Mouse (Mus musculus): ENCODE data around the gene Serpinb6b. TPM values are rescaled to one million over a fixed set of nuclear protein-coding genes. Genes with fewer than 3 reads are reported as not detected.
"Not testable (repeated sequence)": the region's sequence is repeated elsewhere in the genome, so short reads cannot be mapped to it uniquely, and the experiment has no call there.

The Serpinb6b gene
- polyA plus RNA-seq (2015; fragmentation: Nextera tagmentation; extraction: Ambion mirVana) = 4.7 and 5.7 TPM in 2 replicates

DNA sequence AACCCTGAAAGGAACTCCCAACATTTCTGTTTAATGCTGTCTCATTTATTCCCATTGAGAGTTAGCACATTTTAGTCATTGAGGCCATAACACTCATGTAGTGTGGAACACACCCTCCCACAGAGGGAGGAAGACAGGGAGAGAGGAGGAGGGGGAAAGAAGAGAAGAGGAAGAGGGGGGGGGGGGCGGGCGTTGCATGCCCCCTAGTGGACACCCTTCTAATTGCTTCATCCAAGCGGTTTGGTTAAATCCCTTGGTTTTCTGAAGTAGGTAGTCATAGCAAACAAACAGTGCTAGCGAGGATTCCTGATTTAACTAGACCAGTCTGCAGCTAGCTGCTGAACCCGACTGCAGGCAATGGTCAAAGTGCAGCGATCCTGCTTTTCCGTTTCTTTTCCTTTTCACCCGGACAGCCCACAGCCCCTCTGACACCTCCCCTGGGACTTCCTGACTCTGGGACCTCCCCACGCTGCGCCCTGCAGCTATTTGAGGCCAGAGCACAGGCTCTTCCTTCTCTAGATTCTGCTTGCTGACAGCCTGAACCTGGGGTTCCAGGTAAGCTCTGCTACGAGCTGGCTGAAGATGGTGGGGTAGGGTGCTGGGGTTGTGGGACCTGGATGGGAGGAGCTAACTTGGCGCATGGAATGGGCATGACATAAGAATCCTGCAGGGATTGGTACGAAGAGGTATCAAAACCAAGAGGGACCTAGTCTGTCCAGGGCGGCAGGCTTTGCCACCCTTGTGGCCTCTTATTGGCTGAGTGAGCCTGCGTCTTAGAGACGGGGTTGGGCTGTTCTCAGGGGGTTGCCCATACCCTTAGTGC, at the start of gene Serpinb6b:
Serpinb6b (plus strand) TSS at position 221 of the 823 bp plus-strand sequence.
- ATAC-seq = peak; percentile 54
- Histone ChIP-seq H3K4me2 (replicated peaks) (peak within 1 kb of the TSS; percentile 52), H3K4me3 (replicated peaks) (peak within 1 kb of the TSS; percentile 20), H3K9me3 (no peaks in the 10 kb centered on the region), H3K36me3 (no peaks in the 10 kb centered on the region), H3K9ac (no peak within 1 kb of the TSS), H3K27ac (no peak within 1 kb of the TSS), H3K27me3 (replicated peaks) (no peaks in the 10 kb centered on the region), H3K4me1 (replicated peaks) (0 out of 2 replicates have a peak, but pooled peaks cover 4% of the 10 kb centered on the region)
- WGBS = 44% methylated on average over 14 of the region's 16 CpGs

DNA sequence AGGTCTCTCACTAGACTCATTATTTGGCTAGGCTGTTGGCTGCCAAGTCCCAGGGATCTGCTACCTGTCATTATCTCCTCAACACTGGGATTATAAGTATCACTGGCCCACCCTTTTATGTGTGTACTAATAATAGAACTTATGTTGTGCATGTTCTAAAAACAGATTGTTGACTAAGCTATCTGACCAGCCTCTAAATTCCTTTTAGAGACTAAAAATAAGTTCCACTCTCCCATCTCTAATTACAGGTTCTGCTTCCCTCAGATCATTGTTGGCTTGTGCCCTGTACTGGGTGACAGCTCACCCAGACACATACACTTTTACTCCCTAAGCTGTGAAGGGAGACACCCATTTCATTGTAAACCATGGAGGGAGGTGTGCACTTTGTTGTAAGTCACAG, 42.4 kb upstream of the Serpinb6b start:
- no peak overlapping the region for H3K27ac ChIP-seq
- H3K4me2 ChIP-seq (replicated peaks) = no peak overlapping the region
- H3K27me3 ChIP-seq (replicated peaks) = no peaks in the 10 kb centered on the region
- no peak overlapping the region for H3K4me3 ChIP-seq (replicated peaks)
- no peak overlapping the region for H3K9ac ChIP-seq
- no peaks in the 10 kb centered on the region for H3K36me3 ChIP-seq
- no peaks in the 10 kb centered on the region for H3K9me3 ChIP-seq
- H3K4me1 ChIP-seq (replicated peaks) = no peaks in the 10 kb centered on the region
- no peak for ATAC-seq

DNA sequence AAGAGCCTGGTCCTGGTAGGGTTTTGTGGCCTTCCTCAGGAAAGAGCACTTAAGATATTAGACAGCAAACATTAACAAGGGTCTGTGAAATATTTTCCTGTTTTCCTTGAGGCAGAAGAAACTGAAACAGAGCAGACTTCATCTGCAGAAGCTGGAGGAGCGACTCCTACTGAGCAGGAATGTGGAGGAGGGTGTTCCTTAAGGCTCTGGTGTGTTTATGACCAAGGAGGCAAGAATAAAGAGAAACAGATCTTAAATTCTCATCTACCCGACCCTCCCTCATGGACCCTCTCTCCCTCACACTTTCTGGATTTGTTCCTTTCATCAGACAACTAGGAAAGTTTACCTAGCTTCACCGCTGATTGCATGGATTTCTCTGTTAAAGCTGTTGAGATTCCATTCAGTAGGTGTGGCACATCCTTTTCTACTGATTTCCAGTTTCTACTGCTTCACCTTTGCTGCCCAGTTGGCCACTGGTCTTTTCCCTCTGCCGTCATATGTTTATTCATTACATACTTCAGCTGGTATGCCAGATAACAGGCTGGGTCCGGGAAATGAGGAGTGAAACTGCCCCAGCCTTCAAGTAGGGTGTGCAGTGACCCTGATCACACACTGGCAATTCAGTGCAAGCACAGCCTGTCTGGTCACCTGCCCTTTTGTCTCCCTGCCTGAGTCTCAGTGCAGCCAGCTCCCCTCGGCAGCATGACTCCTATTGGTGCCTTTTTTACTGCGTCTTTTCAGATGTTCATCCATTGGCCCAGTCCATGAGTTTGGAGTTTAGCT, 40.2 kb upstream of the Serpinb6b start:
- no peak overlapping the region for H3K9ac ChIP-seq
- 28% methylated on average over 7 of the region's 7 CpGs for WGBS
- H3K27me3 ChIP-seq (replicated peaks) = no peaks in the 10 kb centered on the region
- H3K27ac ChIP-seq = 0 out of 2 replicates have a peak overlapping the region, but pooled peaks have one; percentile 22
- H3K36me3 ChIP-seq = no peaks in the 10 kb centered on the region
- H3K4me3 ChIP-seq (replicated peaks) = no peak overlapping the region
- H3K4me2 ChIP-seq (replicated peaks) = no peak overlapping the region
- no peaks in the 10 kb centered on the region for H3K9me3 ChIP-seq
- no peaks in the 10 kb centered on the region for H3K4me1 ChIP-seq (replicated peaks)
- peak; percentile 90 for ATAC-seq

DNA sequence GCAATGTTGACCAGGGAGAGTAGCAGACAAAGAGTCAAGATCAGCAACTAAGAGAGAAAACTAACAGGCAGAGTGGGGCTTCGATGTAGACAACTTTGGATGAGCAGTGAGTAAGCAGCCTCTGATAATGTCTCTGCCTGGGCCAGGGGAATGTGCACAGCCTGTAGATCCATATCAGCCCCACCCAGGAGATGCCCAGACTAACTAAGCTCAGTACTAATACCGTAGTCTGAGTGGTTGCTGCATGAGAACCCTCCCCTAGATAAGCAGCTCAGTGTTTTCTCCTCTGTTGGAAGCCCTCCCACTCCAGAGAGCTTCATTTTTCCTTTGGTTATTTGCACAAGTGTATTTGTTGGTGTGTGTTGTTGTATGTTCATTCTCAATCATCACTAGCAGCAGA, 38.3 kb upstream of the Serpinb6b start:
- no peak overlapping the region for H3K27ac ChIP-seq
- H3K4me3 ChIP-seq (replicated peaks) = no peak overlapping the region
- no peaks in the 10 kb centered on the region for H3K27me3 ChIP-seq (replicated peaks)
- WGBS = 59% methylated on average over 2 of the region's 2 CpGs
- no peaks in the 10 kb centered on the region for H3K36me3 ChIP-seq
- no peaks in the 10 kb centered on the region for H3K9me3 ChIP-seq
- H3K4me1 ChIP-seq (replicated peaks) = no peaks in the 10 kb centered on the region
- H3K9ac ChIP-seq = no peak overlapping the region
- no peak overlapping the region for H3K4me2 ChIP-seq (replicated peaks)
- ATAC-seq = no peak

DNA sequence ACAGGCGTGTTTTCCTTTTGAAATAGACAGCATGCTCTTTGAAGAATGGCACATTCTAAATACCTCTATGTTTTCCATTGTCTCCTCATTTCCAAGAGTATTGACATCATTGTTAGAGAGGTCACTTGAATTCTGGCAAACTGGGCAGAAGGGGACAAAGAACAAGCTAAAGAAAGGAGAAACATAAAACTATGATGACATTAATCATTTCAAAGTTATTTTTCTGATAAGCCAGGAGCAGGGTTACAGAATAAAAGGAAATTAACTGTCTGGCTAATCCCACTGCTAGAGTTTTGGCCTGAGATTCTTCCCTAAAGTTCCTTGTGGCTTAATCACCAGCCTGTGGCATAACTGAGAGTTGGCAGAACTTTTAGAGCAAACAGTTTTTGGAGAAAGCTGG, 37.8 kb upstream of the Serpinb6b start:
- no peak for ATAC-seq
- no peak overlapping the region for H3K4me2 ChIP-seq (replicated peaks)
- H3K27me3 ChIP-seq (replicated peaks) = no peaks in the 10 kb centered on the region
- H3K9ac ChIP-seq = no peak overlapping the region
- no peaks in the 10 kb centered on the region for H3K36me3 ChIP-seq
- no peaks in the 10 kb centered on the region for H3K4me1 ChIP-seq (replicated peaks)
- no peaks in the 10 kb centered on the region for H3K9me3 ChIP-seq
- H3K4me3 ChIP-seq (replicated peaks) = no peak overlapping the region
- H3K27ac ChIP-seq = no peak overlapping the region
- WGBS = 83% methylated on average over 1 of the region's 1 CpGs

DNA sequence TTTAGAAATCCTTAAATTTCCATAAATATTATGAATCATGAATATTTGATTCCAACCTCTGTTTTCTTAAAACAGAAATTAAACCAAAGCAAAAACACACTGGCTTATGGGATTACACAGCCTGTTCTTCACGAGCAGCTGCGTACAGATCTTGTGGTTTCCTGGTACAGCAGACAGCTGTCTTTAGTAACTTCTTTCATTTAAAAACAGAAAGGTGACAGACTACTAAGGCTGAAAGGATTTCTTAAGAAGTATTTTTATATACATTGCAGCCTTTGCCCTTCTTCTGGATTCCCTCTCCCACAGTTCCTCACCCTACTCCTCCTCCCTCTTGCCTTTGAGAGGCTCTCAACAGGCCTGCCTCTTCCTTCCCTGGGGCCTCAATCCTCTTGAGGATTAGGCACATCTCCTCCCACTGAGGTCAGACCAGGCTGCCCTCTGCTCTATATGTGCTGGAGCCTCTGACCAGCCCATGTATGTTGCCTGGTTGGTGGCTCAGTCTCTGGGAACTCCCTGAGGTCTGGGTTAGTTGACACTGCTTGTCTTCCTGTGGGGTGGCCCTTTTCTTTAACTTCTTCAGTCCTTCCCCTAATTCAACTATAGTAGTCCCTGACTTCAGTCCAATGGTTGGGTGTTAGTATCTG, 35.8 kb upstream of the Serpinb6b start:
- Histone ChIP-seq H3K4me3 (replicated peaks) (no peak overlapping the region), H3K4me1 (replicated peaks) (no peaks in the 10 kb centered on the region), H3K36me3 (no peaks in the 10 kb centered on the region), H3K27ac (no peak overlapping the region), H3K9me3 (no peaks in the 10 kb centered on the region), H3K9ac (no peak overlapping the region), H3K27me3 (replicated peaks) (no peaks in the 10 kb centered on the region), H3K4me2 (replicated peaks) (no peak overlapping the region)
- no peak for ATAC-seq
- 62% methylated on average over 2 of the region's 2 CpGs for WGBS

DNA sequence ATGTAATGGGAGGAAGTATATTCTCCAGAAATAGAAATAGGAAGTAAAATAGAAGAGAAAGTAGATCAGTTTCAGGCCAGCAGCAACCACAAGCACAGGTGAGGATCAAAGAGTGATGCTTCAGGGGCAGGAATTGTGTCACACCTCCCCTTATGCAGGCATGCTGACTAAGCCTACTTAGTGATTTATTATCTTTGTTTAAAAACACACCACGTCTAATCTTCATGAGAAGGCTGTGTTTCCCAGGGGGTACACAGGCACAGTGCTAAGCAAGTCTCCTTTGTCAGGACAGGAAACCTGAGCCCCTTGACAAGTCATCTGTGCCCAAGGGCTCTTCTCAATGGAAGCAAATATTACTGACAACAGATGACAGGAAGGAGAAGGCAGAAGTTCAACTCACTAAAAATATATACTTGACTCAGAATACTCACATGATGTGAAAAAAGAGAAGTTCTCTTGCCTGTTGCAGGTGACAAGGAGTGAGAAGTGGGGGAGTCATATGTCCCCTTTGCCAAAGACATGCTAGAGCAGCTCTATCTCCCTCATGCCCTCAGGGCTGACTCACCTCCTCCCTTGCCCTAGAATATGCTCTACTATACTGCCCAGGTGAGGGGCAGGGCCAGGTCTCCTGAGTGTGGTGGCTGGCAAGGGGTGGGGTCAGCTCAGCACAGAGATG, 30.2 kb upstream of the Serpinb6b start:
- WGBS = 10% methylated on average over 1 of the region's 1 CpGs
- no peak for ATAC-seq
- no peaks in the 10 kb centered on the region for H3K4me1 ChIP-seq (replicated peaks)
- H3K27ac ChIP-seq = no peak overlapping the region
- H3K9ac ChIP-seq = no peak overlapping the region
- H3K36me3 ChIP-seq = no peaks in the 10 kb centered on the region
- H3K4me3 ChIP-seq (replicated peaks) = no peak overlapping the region
- no peaks in the 10 kb centered on the region for H3K27me3 ChIP-seq (replicated peaks)
- H3K4me2 ChIP-seq (replicated peaks) = no peak overlapping the region
- H3K9me3 ChIP-seq = no peaks in the 10 kb centered on the region

DNA sequence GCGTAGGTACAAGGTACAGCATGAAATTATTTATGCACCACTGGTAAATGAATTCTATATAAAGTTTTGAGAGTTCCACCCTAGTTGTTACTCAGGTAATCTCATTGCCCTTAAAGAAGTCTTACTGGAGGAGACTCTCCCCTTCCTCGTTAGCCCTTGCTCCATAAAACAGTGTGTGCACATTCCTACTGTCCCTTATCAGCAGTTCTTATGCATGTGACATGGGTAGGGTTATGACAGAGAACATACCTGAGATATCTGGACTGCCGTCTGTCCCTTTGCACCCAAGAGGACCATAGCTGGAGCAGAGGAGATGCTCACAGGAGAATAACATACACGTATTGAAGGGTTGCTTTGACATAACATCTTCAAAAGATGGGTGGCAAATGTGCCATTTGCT, 26.7 kb upstream of the Serpinb6b start:
- peak; percentile 90 for ATAC-seq
- not testable (repeated sequence) for H3K9ac ChIP-seq; H3K9me3 ChIP-seq; H3K27me3 ChIP-seq (replicated peaks); H3K27ac ChIP-seq; H3K4me2 ChIP-seq (replicated peaks); H3K36me3 ChIP-seq; H3K4me3 ChIP-seq (replicated peaks); H3K4me1 ChIP-seq (replicated peaks)
- WGBS = 64% methylated on average over 4 of the region's 4 CpGs

DNA sequence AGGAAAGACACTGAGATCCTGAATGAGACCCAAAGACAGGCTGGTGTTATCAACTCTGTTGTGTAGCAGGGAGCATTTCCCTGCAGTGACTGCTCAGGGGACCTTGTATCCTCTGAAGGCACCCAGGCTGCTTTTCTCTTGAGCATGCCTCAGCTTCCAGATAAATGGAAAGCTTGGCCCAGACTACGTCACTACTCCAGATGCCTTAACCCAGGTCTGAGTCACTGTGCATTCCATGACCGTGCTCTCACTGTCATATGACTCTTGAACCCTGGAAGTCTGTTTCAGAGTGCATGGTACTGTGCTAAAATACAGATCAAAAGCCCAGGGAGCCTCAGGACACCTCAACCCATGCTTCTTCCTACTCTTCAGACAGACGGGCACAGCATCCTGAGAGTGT, 25.8 kb upstream of the Serpinb6b start:
- H3K36me3 ChIP-seq; H3K4me1 ChIP-seq (replicated peaks); H3K9ac ChIP-seq; H3K27ac ChIP-seq; H3K27me3 ChIP-seq (replicated peaks); H3K4me3 ChIP-seq (replicated peaks); H3K4me2 ChIP-seq (replicated peaks); H3K9me3 ChIP-seq: not testable (repeated sequence)
- ATAC-seq = peak; percentile 28; the same call in 1 of the 2 replicates
- WGBS = 68% methylated on average over 3 of the region's 3 CpGs

DNA sequence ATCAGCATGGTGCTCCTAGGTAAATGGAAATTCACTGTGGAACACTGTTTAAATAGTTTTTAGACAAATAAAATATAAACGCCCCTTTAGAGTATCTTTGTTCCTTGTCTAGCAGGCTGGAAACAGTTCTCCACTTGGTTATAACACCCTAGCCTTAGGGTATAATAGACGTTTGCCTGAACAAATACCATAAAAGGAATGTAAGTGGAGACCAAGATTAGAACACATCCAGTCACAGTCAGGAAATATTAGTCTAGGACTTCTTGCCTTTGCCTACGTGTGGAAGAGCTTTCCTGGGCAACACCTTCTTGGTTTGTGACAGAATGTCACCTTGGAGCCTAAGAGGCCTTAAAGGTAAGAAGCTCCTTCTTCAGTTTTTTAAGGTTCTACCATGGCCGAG, 8.5 kb upstream of the Serpinb6b start:
- Histone ChIP-seq H3K4me2 (replicated peaks) (no peak overlapping the region), H3K4me1 (replicated peaks) (no peaks in the 10 kb centered on the region), H3K27me3 (replicated peaks) (no peaks in the 10 kb centered on the region), H3K9ac (no peak overlapping the region), H3K9me3 (no peaks in the 10 kb centered on the region), H3K36me3 (no peaks in the 10 kb centered on the region), H3K27ac (no peak overlapping the region), H3K4me3 (replicated peaks) (no peak overlapping the region)
- 50% methylated on average over 4 of the region's 4 CpGs for WGBS
- ATAC-seq = no peak

DNA sequence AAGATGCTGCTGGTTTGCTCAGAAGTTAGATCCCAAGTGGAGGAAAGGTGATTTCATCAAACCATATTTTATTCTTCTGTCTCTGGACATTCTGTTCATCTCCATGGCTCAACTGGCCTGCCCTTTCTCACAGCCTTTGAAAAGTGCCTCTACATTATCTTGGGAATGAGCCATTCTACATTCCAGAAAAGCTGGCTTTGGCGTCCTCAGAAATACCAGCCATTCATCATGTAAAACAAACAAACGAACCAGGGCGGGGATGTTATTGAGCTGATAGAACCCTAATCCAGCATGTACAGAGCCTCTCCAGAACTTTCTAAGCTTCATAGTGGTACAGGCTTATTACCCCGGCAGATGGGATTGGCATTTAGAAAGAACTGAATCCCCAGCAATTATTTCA, 7.1 kb upstream of the Serpinb6b start:
- H3K4me3 ChIP-seq (replicated peaks) = no peak overlapping the region
- H3K4me1 ChIP-seq (replicated peaks) = no peaks in the 10 kb centered on the region
- H3K36me3 ChIP-seq = no peaks in the 10 kb centered on the region
- no peak overlapping the region for H3K27ac ChIP-seq
- WGBS = 52% methylated on average over 4 of the region's 4 CpGs
- H3K9me3 ChIP-seq = no peaks in the 10 kb centered on the region
- no peaks in the 10 kb centered on the region for H3K27me3 ChIP-seq (replicated peaks)
- no peak overlapping the region for H3K9ac ChIP-seq
- H3K4me2 ChIP-seq (replicated peaks) = no peak overlapping the region
- no peak for ATAC-seq

DNA sequence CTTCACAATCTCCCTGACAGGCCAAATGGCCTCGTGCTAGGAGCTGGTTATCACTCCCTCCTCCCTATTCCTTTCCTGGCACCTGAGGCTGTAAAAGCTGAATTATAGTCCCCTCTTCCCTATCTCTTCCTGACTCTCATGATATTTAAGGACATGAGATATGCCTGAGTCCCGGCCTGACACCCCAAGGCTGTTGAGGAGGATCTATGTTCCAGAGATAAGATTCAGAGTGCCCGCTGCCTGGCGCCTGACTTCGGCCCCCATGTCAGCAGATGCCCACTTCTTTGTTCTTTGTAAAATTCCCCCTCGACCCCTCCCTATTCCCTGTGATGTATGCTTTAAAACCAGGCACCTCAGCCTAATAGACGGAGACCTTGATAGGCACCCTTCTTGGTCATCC, 6.5 kb upstream of the Serpinb6b start:
- H3K36me3 ChIP-seq; H3K27ac ChIP-seq; H3K9me3 ChIP-seq; H3K4me3 ChIP-seq (replicated peaks); H3K9ac ChIP-seq; H3K27me3 ChIP-seq (replicated peaks); H3K4me2 ChIP-seq (replicated peaks); ATAC-seq; H3K4me1 ChIP-seq (replicated peaks): not testable (repeated sequence)
- 76% methylated on average over 7 of the region's 7 CpGs for WGBS

All from intestine, embryonic 15.5 days (tissue).